Mouse (Mus musculus) myocyte (in vitro differentiated cells): ENCODE results near the gene Rbm42.

Experiments used
- MAX ChIP-seq: IDR thresholded peaks from one replicate; pipeline ENCODE4 v1.6.1; 2011; ENCODE audit warnings: low read depth, mild to moderate bottlenecking, control low read depth
- MYOD1 ChIP-seq, 3 experiments: IDR thresholded peaks; one replicate each; pipeline ENCODE4 v1.6.1; 2011; ENCODE audit warnings: control low read depth in 2 of 3, low read depth in 2 of 3, mild to moderate bottlenecking in 2 of 3, moderate library complexity in 1 of 3; ENCODE audit not compliant: insufficient read length in 2 of 3, control insufficient read depth in 1 of 3
- MYOG ChIP-seq, 3 experiments: IDR thresholded peaks; one replicate each; pipeline ENCODE4 v1.6.1; 2011; ENCODE audit warnings: control low read depth in 2 of 3, low read depth in 2 of 3, mild to moderate bottlenecking in 2 of 3; ENCODE audit not compliant: insufficient read length in 2 of 3, control insufficient read depth in 1 of 3, insufficient read depth in 1 of 3
- POLR2A ChIP-seq: IDR thresholded peaks from one replicate; pipeline ENCODE4 v1.6.1; 2011; ENCODE audit warnings: low read depth, mild to moderate bottlenecking, control low read depth, moderate library complexity; ENCODE audit not compliant: insufficient read length
- REST ChIP-seq: IDR thresholded peaks from one replicate; pipeline ENCODE4 v1.6.1; 2011; ENCODE audit warnings: mild to moderate bottlenecking, control low read depth, moderate library complexity; ENCODE audit not compliant: insufficient read depth, insufficient read length
- SRF ChIP-seq: IDR thresholded peaks from one replicate; pipeline ENCODE4 v1.6.1; 2011; ENCODE audit warnings: low read depth; ENCODE audit not compliant: control insufficient read depth, insufficient read length
- TCF12 ChIP-seq: IDR thresholded peaks from one replicate; pipeline ENCODE4 v1.6.1; 2011; ENCODE audit warnings: mild to moderate bottlenecking, control low read depth; ENCODE audit not compliant: poor library complexity, insufficient read depth, severe bottlenecking
- TCF3 ChIP-seq: IDR thresholded peaks from one replicate; pipeline ENCODE4 v1.6.1; 2011; ENCODE audit warnings: low read depth, control low read depth; ENCODE audit not compliant: insufficient read length
- USF1 ChIP-seq: IDR thresholded peaks from one replicate; pipeline ENCODE4 v1.6.1; 2011; ENCODE audit warnings: low read depth, mild to moderate bottlenecking, control low read depth, moderate library complexity

DNA sequence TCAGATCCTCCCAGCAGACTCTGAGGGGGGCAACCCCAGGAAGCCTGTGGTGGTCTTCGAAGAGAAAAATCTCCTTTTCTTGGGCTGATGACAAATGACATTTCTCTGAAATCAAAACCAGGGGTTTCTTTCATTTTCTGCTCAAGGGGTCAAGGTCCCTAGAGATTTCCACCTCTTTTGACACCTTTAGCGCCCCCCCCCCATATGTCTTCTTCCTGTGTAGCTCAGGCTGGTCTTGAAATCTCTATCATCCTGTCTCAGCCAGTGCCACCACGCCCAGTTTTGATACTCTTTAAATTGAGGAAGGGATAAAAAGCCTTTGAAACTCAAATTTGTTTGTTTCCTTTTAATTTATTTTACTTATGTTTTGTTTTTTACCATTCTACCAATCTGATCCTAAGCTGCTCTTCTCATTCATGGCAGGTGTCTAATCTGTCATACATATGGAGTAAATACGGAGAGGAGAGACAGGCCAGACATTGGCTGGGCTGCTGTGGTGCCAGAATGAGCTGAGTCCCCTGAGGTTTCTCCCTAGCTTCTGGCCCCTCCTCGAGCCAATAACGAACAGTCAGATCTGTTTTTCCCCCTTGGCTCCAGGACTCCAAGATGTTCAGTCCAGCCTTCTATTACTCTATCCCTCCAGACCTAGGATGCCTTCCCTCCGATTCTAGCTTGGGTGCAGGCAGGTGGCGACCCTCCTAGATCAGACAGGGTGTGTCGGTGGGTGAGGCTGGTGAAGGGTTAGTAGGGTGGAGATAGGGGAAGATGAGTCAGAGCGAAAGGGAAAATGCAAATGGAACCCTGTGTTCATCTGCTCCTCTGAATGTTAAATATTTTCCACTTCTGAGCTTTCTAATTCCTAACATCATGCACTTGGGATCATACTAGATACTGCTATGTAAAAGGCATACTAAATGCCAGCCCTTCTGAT, 56.3 kb downstream of the Rbm42 start:
- TF ChIP-seq POLR2A (no peak), MAX (no peak), MYOD1 (IDR thresholded peaks at IDR 0.05; ENCODE audit: control insufficient read depth in 1 of 3, insufficient read length in 2 of 3, low read depth in 2 of 3) (no peak), TCF12 (no peak), MYOG (IDR thresholded peaks at IDR 0.05; ENCODE audit: control insufficient read depth in 1 of 3, insufficient read depth in 1 of 3, insufficient read length in 2 of 3, low read depth in 2 of 3) (no peak), TCF3 (no peak), REST (no peak), USF1 (no peak), SRF (no peak)
